Mouse (Mus musculus) ovary, postnatal 14 days (tissue): ENCODE data around the gene Scn3b.

Source experiments
- DNase-seq: peaks from one replicate; pipeline ENCODE4 v3.0.0; 2022; ENCODE audit warnings: low spot score

Scn3b gene

GRCm38 (mm10) chr9:40269880-40270279 lies 863 bp downstream of the Scn3b start:
- no peak for DNase-seq

- no peak for DNase-seq
These were observed 2.1 kb downstream of the Scn3b start for GRCm38 (mm10) chr9:40271075-40271474.

GRCm38 (mm10) chr9:40272822-40273221 lies 3.8 kb downstream of the Scn3b start:
- DNase-seq = no peak

GRCm38 (mm10) chr9:40275904-40276303 lies 6.9 kb downstream of the Scn3b start:
- no peak for DNase-seq

- DNase-seq = no peak
These were observed 8.7 kb downstream of the Scn3b start for GRCm38 (mm10) chr9:40277671-40278070.

GRCm38 (mm10) chr9:40279438-40279837 lies 10.4 kb downstream of the Scn3b start:
- DNase-seq = no peak

GRCm38 (mm10) chr9:40282968-40283367 lies 14.0 kb downstream of the Scn3b start:
- DNase-seq = no peak

GRCm38 (mm10) chr9:40292475-40292874 lies 23.5 kb downstream of the Scn3b start:
- no peak for DNase-seq

GRCm38 (mm10) chr9:40293286-40293685 lies 24.3 kb downstream of the Scn3b start:
- DNase-seq = no peak

GRCm38 (mm10) chr9:40293740-40294139 lies 24.7 kb downstream of the Scn3b start:
- DNase-seq = no peak

- DNase-seq = no peak
These were observed 25.2 kb downstream of the Scn3b start for GRCm38 (mm10) chr9:40294210-40294609.

- no peak for DNase-seq
These were observed 25.8 kb downstream of the Scn3b start for GRCm38 (mm10) chr9:40294866-40295265.

GRCm38 (mm10) chr9:40296251-40296650 lies 27.2 kb downstream of the Scn3b start:
- no peak for DNase-seq

GRCm38 (mm10) chr9:40297969-40298368 lies 29.0 kb downstream of the Scn3b start:
- no peak for DNase-seq

GRCm38 (mm10) chr9:40299323-40299722 lies 30.3 kb downstream of the Scn3b start:
- DNase-seq = no peak

GRCm38 (mm10) chr9:40300018-40300989 lies 31.3 kb downstream of the Scn3b start:
- no peak for DNase-seq

GRCm38 (mm10) chr9:40301475-40301874 lies 32.5 kb downstream of the Scn3b start:
- no peak for DNase-seq

GRCm38 (mm10) chr9:40302375-40302774 lies 33.4 kb downstream of the Scn3b start:
- DNase-seq = no peak

- DNase-seq = no peak
These were observed 35.2 kb downstream of the Scn3b start for GRCm38 (mm10) chr9:40304243-40304642.

- no peak for DNase-seq
These were observed 38.3 kb downstream of the Scn3b start for GRCm38 (mm10) chr9:40307311-40307710.

GRCm38 (mm10) chr9:40309876-40310275 lies 40.9 kb downstream of the Scn3b start:
- no peak for DNase-seq

GRCm38 (mm10) chr9:40311813-40312212 lies 42.8 kb downstream of the Scn3b start:
- DNase-seq = no peak

- DNase-seq = no peak
These were observed 48.0 kb downstream of the Scn3b start for GRCm38 (mm10) chr9:40316865-40317660.
